15 mouse cellular contexts compared by ENCODE assay signal in genomic region chr11:102859933-102860332, GRCm38 (mm10). TPM values are rescaled to one million over a fixed set of nuclear protein-coding genes. Genes with fewer than 3 reads are reported as not detected.
DNase-seq lines count a peak whose midpoint lies in the region; ATAC-seq and TF ChIP-seq lines count a peak whose summit lies in the region.
"Had no signal": no experiment of that assay in that cellular context is flagged by ENCODE, and none has a peak within 500 bp of the region (broad histone marks: within the 10 kb centered on the region; RNA-seq: fewer than 3 reads in every experiment).

No protein-coding gene starts in this region.

- intact Hi-C loops in gastrocnemius, postnatal 14 days (cut with DNase I; ENCODE audit: low total_unique reads): no loop called here

- H3K27ac ChIP-seq in layer of hippocampus, adult 2 months: peak overlapping the region; percentile 20; the same call in 1 of the 2 replicates
- H3K27ac ChIP-seq: heart, embryonic 13.5 days; kidney, embryonic 15.5 days; liver, embryonic 14.5 days had no signal

- H3K4me3 ChIP-seq in layer of hippocampus, adult 2 months: no peak overlapping the region
- H3K4me3 ChIP-seq: heart, embryonic 13.5 days; kidney, embryonic 15.5 days had no signal

- peak; percentile 29 for DNase-seq in cerebellum, adult 8-10 months
- DNase-seq in cerebellum, adult 11 months: no peak
- peak in 1 of 2 experiments; percentile 36 for DNase-seq in layer of hippocampus, adult 2 months (ENCODE audit: low spot score in 2 of 2)
- no peak for DNase-seq in layer of hippocampus, postnatal 14 days (ENCODE audit: low spot score in 2 of 2)
- peak; percentile 56 for DNase-seq in gastrocnemius, postnatal 14 days
- peak; percentile 43 to 62 for DNase-seq in right cerebral cortex, postnatal 36 days (ENCODE audit: low spot score in 2 of 2)
- DNase-seq in lung, adult 18-20 months: no peak
- DNase-seq: lung, postnatal 36 days had no signal

- no peak for TF ChIP-seq CTCF in layer of hippocampus, adult 2 months (conservative IDR thresholded peaks at IDR 0.05)

- ATAC-seq in inflammation-experienced regulatory T-cells, adult 6 months: no peak

RNA-seq across cellular contexts. Expression of gene Eftud2, which starts 20.9 kb away (rescaled TPM):
- 100 to 1,000 TPM; 129 to 139 TPM for total RNA-seq in layer of hippocampus, adult 2 months (2021)
- total RNA-seq in layer of hippocampus, postnatal 14 days (2021): 100 to 1,000 TPM; 113 to 124 TPM
- 10 to 100 TPM; 31.1 to 31.7 TPM for total RNA-seq in gastrocnemius, postnatal 14 days (2021)
- polyA plus RNA-seq in inflammation-experienced regulatory T-cells, adult 6 months (2017; shearing (Covaris generic)): 100 to 1,000 TPM; 111 to 148 (median 126) TPM

RNA-seq across cellular contexts. Expression of gene Ccdc103, which starts 21.1 kb away (rescaled TPM):
- 1 to 10 TPM; 1.5 to 3.0 TPM for total RNA-seq in layer of hippocampus, adult 2 months (2021)
- total RNA-seq in layer of hippocampus, postnatal 14 days (2021): 1 to 10 TPM; 1.5 to 2.0 TPM
- not detected for total RNA-seq in gastrocnemius, postnatal 14 days (2021)
- not detected for polyA plus RNA-seq in inflammation-experienced regulatory T-cells, adult 6 months (2017; shearing (Covaris generic))
- total RNA-seq: neutrophil, adult 5-6 weeks had no signal

RNA-seq across cellular contexts. Expression of gene Higd1b, which starts 24.3 kb away (rescaled TPM):
- total RNA-seq in layer of hippocampus, adult 2 months (2021): 1 to 10 TPM; 3.5 to 4.5 TPM
- total RNA-seq in layer of hippocampus, postnatal 14 days (2021): 1 to 10 TPM; 5.3 to 6.5 TPM
- 1 to 10 TPM; 4.8 to 8.3 TPM for total RNA-seq in gastrocnemius, postnatal 14 days (2021)
- not detected for polyA plus RNA-seq in inflammation-experienced regulatory T-cells, adult 6 months (2017; shearing (Covaris generic))
- total RNA-seq: neutrophil, adult 5-6 weeks had no signal
- polyA plus RNA-seq: heart, embryonic 13.5 days; hindbrain, embryonic 11.5 days; liver, embryonic 14.5 days had no signal

RNA-seq across cellular contexts. Expression of gene Fam187a, which starts 25.0 kb away (rescaled TPM):
- under 1 TPM in 1 of 2 experiments, not detected in 1; 0.37 TPM for total RNA-seq in layer of hippocampus, adult 2 months (2021)
- total RNA-seq in layer of hippocampus, postnatal 14 days (2021): under 1 TPM; 0.21 to 0.41 TPM
- not detected for total RNA-seq in gastrocnemius, postnatal 14 days (2021)
- not detected for polyA plus RNA-seq in inflammation-experienced regulatory T-cells, adult 6 months (2017; shearing (Covaris generic))
- total RNA-seq: neutrophil, adult 5-6 weeks had no signal
- polyA plus RNA-seq: heart, embryonic 13.5 days; hindbrain, embryonic 11.5 days; kidney, embryonic 15.5 days; thymus, postnatal 0 days had no signal

RNA-seq across cellular contexts. Expression of gene Gjc1, which starts 40.4 kb away (rescaled TPM):
- 1 to 10 TPM; 4.7 TPM for total RNA-seq in layer of hippocampus, adult 2 months (2021)
- 10 to 100 TPM; 10.3 to 12.9 TPM for total RNA-seq in layer of hippocampus, postnatal 14 days (2021)
- total RNA-seq in gastrocnemius, postnatal 14 days (2021): 10 to 100 TPM; 15.2 to 17.9 TPM
- not detected for polyA plus RNA-seq in inflammation-experienced regulatory T-cells, adult 6 months (2017; shearing (Covaris generic))
- total RNA-seq: neutrophil, adult 5-6 weeks had no signal

Comparison
In these comparisons a context has a peak if more than half of its experiments do, and no peak if none do; other contexts are left out.
1. DNase-seq: peak in cerebellum, adult 8-10 months (single experiment), gastrocnemius, postnatal 14 days (single experiment) and right cerebral cortex, postnatal 36 days (2 of 2); none in cerebellum, adult 11 months (single experiment), layer of hippocampus, postnatal 14 days (0 of 2) and lung, adult 18-20 months (0 of 2).